Mouse (Mus musculus): ENCODE measurements around the gene Lrmda.

- no peak for TF ChIP-seq EP300 (IDR thresholded peaks at IDR 0.05; ENCODE audit: low read depth)
- no peak for TF ChIP-seq CTCF (IDR thresholded peaks at IDR 0.05; ENCODE audit: low read depth)
Measured at GRCm38 (mm10) chr14:22042146-22042545, 22.6 kb downstream of the Lrmda start.

Data from heart, postnatal 0 days (tissue).